Mouse (Mus musculus) Patski (cell line): ENCODE data around the gene Cdkl3. TPM values are rescaled to one million over a fixed set of nuclear protein-coding genes. Genes with fewer than 3 reads are reported as not detected.

Source experiments
- ATAC-seq: fragments of 100-300 bp; one replicate; pipeline ENCODE4 v1.8.0; 2021
- CTCF ChIA-PET: fragments of 350-600 bp; sonication (Branson Sonifier 250); formaldehyde crosslinking; loops from one replicate; lab custom pipeline; 2022; ENCODE audit warnings: inconsistent platforms; lab: Charles Lee
- POLR2A ChIA-PET: fragments of 350-600 bp; sonication (Branson Sonifier 250); formaldehyde crosslinking; loops from one replicate; lab custom pipeline; 2022; ENCODE audit warnings: antibody characterized with exemption, inconsistent platforms; lab: Charles Lee
- DNase-seq: peaks from one replicate; pipeline ENCODE4 v3.0.0-alpha.2; 2011; ENCODE audit warnings: low read depth, low spot score
- H3K27me3 ChIP-seq: fragments of 371-371 bp; one replicate; pipeline ENCODE4 v1.5.1; 2021
- CTCF ChIP-seq: fragments of 100-300 bp; IDR thresholded peaks from one replicate; pipeline ENCODE4 v1.5.1; 2021
- in situ Hi-C: fragments of 300-500 bp; cut with MboI; formaldehyde crosslinking; loops from 3 replicates; pipeline ENCODE4 v1.11.1; 2018; ENCODE audit warnings: low pct_unique_long_range_greater_than_20kb, mixed read lengths
- polyA plus RNA-seq: library from polyadenylated mRNA; unstranded; gene quantifications from one replicate; pipeline ENCODE4 v1.2.3, GENCODE M21; 2021

Gene Cdkl3
- polyA plus RNA-seq, 1 experiment from 2014 or later = 6.3 TPM

GRCm38 (mm10) chr11:52003505-52003771 lies 583 bp upstream of the Cdkl3 start:
- no peak for TF ChIP-seq CTCF
- no peak for ATAC-seq
- ChIA-PET CTCF (no interaction called here), POLR2A (interaction anchor here (1.6 kb wide), 1 partner anchor 147 kb away, joined by 5 read pairs; no protein-coding TSS in a partner anchor)
- no peak for DNase-seq
- in situ Hi-C loops = no loop called here
- H3K27me3 ChIP-seq = no peaks in the 10 kb centered on the region

- no peak for ATAC-seq
- POLR2A ChIA-PET = no interaction called here
- H3K27me3 ChIP-seq = no peaks in the 10 kb centered on the region
- DNase-seq = no peak
- no peak for TF ChIP-seq CTCF
- CTCF ChIA-PET = interaction anchor here (1.7 kb wide), 1 partner anchor 185 kb away, joined by 3 read pairs; no protein-coding TSS in a partner anchor
- in situ Hi-C loops = no loop called here
Measured at GRCm38 (mm10) chr11:52005586-52005985, 1.6 kb downstream of the Cdkl3 start.

- DNase-seq = no peak
- H3K27me3 ChIP-seq = no peaks in the 10 kb centered on the region
- ChIA-PET POLR2A (no interaction called here), CTCF (no interaction called here)
- in situ Hi-C loops = no loop called here
- TF ChIP-seq CTCF = no peak
- no peak for ATAC-seq
Measured at GRCm38 (mm10) chr11:52011011-52011410, 7.0 kb downstream of the Cdkl3 start.

GRCm38 (mm10) chr11:52011541-52011940 lies 7.5 kb downstream of the Cdkl3 start:
- DNase-seq (no peak), ATAC-seq (no peak)
- TF ChIP-seq CTCF = no peak
- no peaks in the 10 kb centered on the region for H3K27me3 ChIP-seq
- POLR2A ChIA-PET = no interaction called here
- CTCF ChIA-PET = no interaction called here
- in situ Hi-C loops = no loop called here

- ATAC-seq = no peak
- ChIA-PET CTCF (no interaction called here), POLR2A (interaction anchor here (0.5 kb wide), 1 partner anchor 25 kb away, joined by 4 read pairs; no protein-coding TSS in a partner anchor)
- in situ Hi-C loops = no loop called here
- no peak for TF ChIP-seq CTCF
- no peaks in the 10 kb centered on the region for H3K27me3 ChIP-seq
- no peak for DNase-seq
Measured at GRCm38 (mm10) chr11:52018217-52018616, 14.2 kb downstream of the Cdkl3 start.

- TF ChIP-seq CTCF = no peak
- DNase-seq (no peak), ATAC-seq (no peak)
- in situ Hi-C loops = loop anchor here (25.0 kb wide), 1 partner anchor 305 kb away; no protein-coding TSS in a partner anchor
- ChIA-PET CTCF (no interaction called here), POLR2A (interaction anchor here (0.6 kb wide), 1 partner anchor 82 kb away, joined by 4 read pairs; no protein-coding TSS in a partner anchor)
- no peaks in the 10 kb centered on the region for H3K27me3 ChIP-seq
Measured at GRCm38 (mm10) chr11:52032356-52032755, 28.3 kb downstream of the Cdkl3 start.

- no peak for ATAC-seq
- ChIA-PET CTCF (no interaction called here), POLR2A (no interaction called here)
- no peaks in the 10 kb centered on the region for H3K27me3 ChIP-seq
- in situ Hi-C loops = loop anchor here (25.0 kb wide), 1 partner anchor 303 kb away; no protein-coding TSS in a partner anchor
- DNase-seq = no peak
- TF ChIP-seq CTCF = no peak
Measured at GRCm38 (mm10) chr11:52033953-52034352, 29.9 kb downstream of the Cdkl3 start.

GRCm38 (mm10) chr11:52035905-52036304 lies 31.9 kb downstream of the Cdkl3 start:
- no peaks in the 10 kb centered on the region for H3K27me3 ChIP-seq
- ChIA-PET CTCF (interaction anchor here (1.6 kb wide), 1 partner anchor 13 kb away, joined by 3 read pairs; no protein-coding TSS in a partner anchor), POLR2A (interaction anchor here (1.0 to 1.1 kb wide), 2 partner anchors 16 to 36 kb away, joined by 3 read pairs; no protein-coding TSS in a partner anchor)
- ATAC-seq = no peak
- DNase-seq = no peak
- in situ Hi-C loops = loop anchor here (25.0 kb wide), 1 partner anchor 301 kb away; no protein-coding TSS in a partner anchor
- TF ChIP-seq CTCF = no peak

GRCm38 (mm10) chr11:52037659-52038058 lies 33.6 kb downstream of the Cdkl3 start:
- in situ Hi-C loops = loop anchor here (25.0 kb wide), 1 partner anchor 300 kb away; no protein-coding TSS in a partner anchor
- no peak for ATAC-seq
- no peak for TF ChIP-seq CTCF
- POLR2A ChIA-PET = no interaction called here
- CTCF ChIA-PET = no interaction called here
- no peaks in the 10 kb centered on the region for H3K27me3 ChIP-seq
- no peak for DNase-seq

GRCm38 (mm10) chr11:52043224-52043623 lies 39.2 kb downstream of the Cdkl3 start:
- in situ Hi-C loops = loop anchor here (25.0 kb wide), 1 partner anchor 294 kb away; no protein-coding TSS in a partner anchor
- DNase-seq = no peak

GRCm38 (mm10) chr11:52044156-52044555 lies 40.1 kb downstream of the Cdkl3 start:
- TF ChIP-seq CTCF = no peak
- DNase-seq (no peak), ATAC-seq (no peak)
- H3K27me3 ChIP-seq = no peaks in the 10 kb centered on the region
- ChIA-PET POLR2A (no interaction called here), CTCF (interaction anchor here (1.6 kb wide), 1 partner anchor 9 kb away, joined by 3 read pairs; no protein-coding TSS in a partner anchor)
- in situ Hi-C loops = loop anchor here (25.0 kb wide), 1 partner anchor 293 kb away; no protein-coding TSS in a partner anchor

More at GRCm38 (mm10) chr11:52043224-52043623, 39.2 kb downstream of the Cdkl3 start:
- no peak for ATAC-seq
- H3K27me3 ChIP-seq = no peaks in the 10 kb centered on the region
- TF ChIP-seq CTCF = no peak
- CTCF ChIA-PET = interaction anchor here (1.6 kb wide), 1 partner anchor 8 kb away, joined by 3 read pairs; no protein-coding TSS in a partner anchor
- POLR2A ChIA-PET = no interaction called here
